Mouse (Mus musculus) stomach, postnatal 0 days (tissue): ENCODE results near the gene 1700030K09Rik.

Source experiments
- CTCF ChIP-seq: IDR thresholded peaks from 2 replicates; pipeline ENCODE4 v1.5.1; 2016; ENCODE audit warnings: antibody characterized with exemption, low read depth, mild to moderate bottlenecking, moderate library complexity
- EP300 ChIP-seq: optimal IDR thresholded peaks from 2 replicates; pipeline ENCODE3; 2016; ENCODE audit warnings: antibody characterized with exemption

- no peak for TF ChIP-seq EP300
- no peak for TF ChIP-seq CTCF
These were observed 26.3 kb downstream of the 1700030K09Rik start for GRCm38 (mm10) chr8:72469984-72470383.
